Mouse (Mus musculus) thymus, adult 2 months (tissue): Measurements from ENCODE around the gene Rnf39.

Experiments used
- CTCF ChIP-seq: fragments of 200-500 bp; IDR thresholded peaks from 2 replicates; pipeline ENCODE4 v1.5.1; 2012; ENCODE audit warnings: mild to moderate bottlenecking, control low read depth, low read length, moderate library complexity, borderline replicate concordance; ENCODE audit not compliant: control insufficient read depth, poor library complexity, insufficient read depth; ENCODE audit errors: extremely low read depth
- POLR2A ChIP-seq: fragments of 200-500 bp; IDR thresholded peaks from 2 replicates; pipeline ENCODE4 v1.6.1; 2012; ENCODE audit warnings: mild to moderate bottlenecking, low read length, control low read depth, moderate library complexity; ENCODE audit not compliant: control insufficient read depth, poor library complexity, insufficient read depth; ENCODE audit errors: extremely low read depth

- TF ChIP-seq POLR2A (no peak), CTCF (no peak)
Measured at GRCm38 (mm10) chr17:36900001-36900400, 42.7 kb upstream of the Rnf39 start.
